18 mouse cellular contexts compared by ENCODE assay signal in the genomic region with DNA sequence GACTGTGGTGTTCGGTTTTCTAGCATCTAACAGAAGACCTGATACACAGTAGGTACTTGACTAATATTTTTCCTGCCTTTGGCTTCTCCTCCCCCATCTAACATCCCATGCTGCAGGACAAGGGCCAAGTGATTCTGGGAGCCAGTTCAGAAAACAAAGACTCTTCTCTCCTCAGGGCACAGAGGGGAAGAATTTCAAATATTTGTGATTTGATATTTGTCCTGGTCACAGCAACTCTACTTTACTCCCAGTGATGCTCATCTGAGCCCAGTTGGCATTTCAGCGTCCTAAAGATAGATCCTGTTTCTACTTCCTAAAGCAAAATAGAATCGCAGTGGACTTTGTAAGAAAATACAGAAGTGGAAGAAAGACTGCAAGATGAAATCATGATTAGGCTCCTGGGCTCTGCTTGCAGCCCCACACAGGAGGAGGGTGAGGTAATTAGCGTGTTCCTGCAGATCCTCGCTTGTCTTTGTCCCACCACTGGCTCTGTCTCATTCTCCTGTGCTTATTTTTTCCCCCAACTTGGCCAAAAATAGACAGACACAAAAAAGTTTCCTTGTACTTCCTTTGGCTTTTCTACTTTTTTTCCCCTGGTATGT.
DNase-seq lines count a peak whose midpoint lies in the region; ATAC-seq lines count a peak whose summit lies in the region.
"Had no signal": no experiment of that assay in that cellular context is flagged by ENCODE, and none has a peak within 500 bp of the region (broad histone marks: within the 10 kb centered on the region; RNA-seq: fewer than 3 reads in every experiment).

No protein-coding gene starts in this region.

- H3K4me1 ChIP-seq in midbrain, embryonic 15.5 days: no peaks in the 10 kb centered on the region

- H3K9me3 ChIP-seq in midbrain, embryonic 15.5 days: no peaks in the 10 kb centered on the region
- H3K9me3 ChIP-seq: embryonic facial prominence, embryonic 12.5 days; limb, embryonic 15.5 days had no signal

- no peak overlapping the region for H3K4me2 ChIP-seq in midbrain, embryonic 15.5 days
- H3K4me2 ChIP-seq: embryonic facial prominence, embryonic 12.5 days; heart, embryonic 11.5 days; hindbrain, embryonic 14.5 days; limb, embryonic 15.5 days had no signal

- no peak overlapping the region for H3K9ac ChIP-seq in midbrain, embryonic 15.5 days
- H3K9ac ChIP-seq: embryonic facial prominence, embryonic 12.5 days; forebrain, postnatal 0 days; hindbrain, embryonic 14.5 days; limb, embryonic 15.5 days had no signal

- intact Hi-C loops in gastrocnemius, postnatal 14 days (cut with DNase I; ENCODE audit: low total_unique reads): no loop called here
- intact Hi-C loops in heart, postnatal 25 days (cut with DNase I): loop anchor here (10.0 kb wide), 1 partner anchor 331 kb away; no protein-coding TSS in a partner anchor

- WGBS in midbrain, embryonic 15.5 days: 80% methylated on average over 5 of the region's 5 CpGs

- DNase-seq in gastrocnemius, postnatal 14 days: peak; percentile 30
- DNase-seq in gastrocnemius, adult 8-10 months (ENCODE audit: low spot score in 2 of 2): no peak
- DNase-seq in 3T3-L1 (ENCODE audit: low read depth, low spot score) (peak; percentile 49), MEL-GATA-1-ER (ENCODE audit: extremely low read depth, low read depth) (peak; percentile 6)
- no peak for DNase-seq in heart, postnatal 25 days (ENCODE audit: low spot score)
- DNase-seq: adrenal gland, postnatal 36 days; cerebellum, adult 9-10 months; forebrain, postnatal 0 days; layer of hippocampus, postnatal 36 days; lung, postnatal 10 days; retina, postnatal 1 day had no signal

- no peak overlapping the region for H3K27ac ChIP-seq in midbrain, embryonic 15.5 days
- H3K27ac ChIP-seq: embryonic facial prominence, embryonic 12.5 days; hindbrain, embryonic 14.5 days; limb, embryonic 15.5 days; stomach, postnatal 0 days had no signal

- H3K36me3 ChIP-seq in midbrain, embryonic 15.5 days (replicated peaks): no peaks in the 10 kb centered on the region
- H3K36me3 ChIP-seq: embryonic facial prominence, embryonic 12.5 days; limb, embryonic 15.5 days had no signal

- peak; percentile 30 for ATAC-seq in megakaryocyte, adult 5-6 weeks (ENCODE audit: poor library complexity, severe bottlenecking)
- no peak for ATAC-seq in midbrain, embryonic 15.5 days (replicated peaks)
- ATAC-seq: forebrain, postnatal 0 days had no signal

- H3K27me3 ChIP-seq in midbrain, embryonic 15.5 days (replicated peaks): no peaks in the 10 kb centered on the region
- H3K27me3 ChIP-seq: embryonic facial prominence, embryonic 12.5 days; limb, embryonic 15.5 days had no signal

- H3K4me3 ChIP-seq in midbrain, embryonic 15.5 days: no peak overlapping the region
- H3K4me3 ChIP-seq: embryonic facial prominence, embryonic 12.5 days; limb, embryonic 15.5 days had no signal

Comparison
In these comparisons a context has a peak if more than half of its experiments do, and no peak if none do; other contexts are left out.
1. DNase-seq: peak in gastrocnemius, postnatal 14 days (single experiment), 3T3-L1 (single experiment) and MEL-GATA-1-ER (single experiment); none in gastrocnemius, adult 8-10 months (0 of 2) and heart, postnatal 25 days (single experiment).